Mouse (Mus musculus): ENCODE results near the gene Mccc1. TPM values are rescaled to one million over a fixed set of nuclear protein-coding genes. Genes with fewer than 3 reads are reported as not detected.

Mccc1 gene
- total RNA-seq, 4 experiments from 2014 or later: 32.5 to 46.1 (median 34.5) TPM

- no peak for DNase-seq (ENCODE audit: low spot score in 2 of 2)
These were observed 34.0 kb downstream of the Mccc1 start for GRCm38 (mm10) chr3:35966493-35966892.

- no peak for DNase-seq (ENCODE audit: low spot score in 2 of 2)
These were observed 35.5 kb downstream of the Mccc1 start for GRCm38 (mm10) chr3:35964928-35965327.

GRCm38 (mm10) chr3:35963921-35964320 lies 36.6 kb downstream of the Mccc1 start:
- DNase-seq (ENCODE audit: low spot score in 2 of 2): no peak

GRCm38 (mm10) chr3:35963401-35963800 lies 37.1 kb downstream of the Mccc1 start:
- no peak for DNase-seq (ENCODE audit: low spot score in 2 of 2)

GRCm38 (mm10) chr3:35962967-35963366 lies 37.5 kb downstream of the Mccc1 start:
- DNase-seq (ENCODE audit: low spot score in 2 of 2): no peak

GRCm38 (mm10) chr3:35957230-35957629 lies 43.2 kb downstream of the Mccc1 start:
- DNase-seq (ENCODE audit: low spot score in 2 of 2): no peak

- no peak for DNase-seq (ENCODE audit: low spot score in 2 of 2)
These were observed 45.4 kb downstream of the Mccc1 start for GRCm38 (mm10) chr3:35954901-35955575.

- no peak for DNase-seq (ENCODE audit: low spot score in 2 of 2)
These were observed 46.7 kb downstream of the Mccc1 start for GRCm38 (mm10) chr3:35953816-35954215.

GRCm38 (mm10) chr3:35953184-35953583 lies 47.3 kb downstream of the Mccc1 start:
- no peak for DNase-seq (ENCODE audit: low spot score in 2 of 2)

- no peak for DNase-seq (ENCODE audit: low spot score in 2 of 2)
These were observed 52.3 kb downstream of the Mccc1 start for GRCm38 (mm10) chr3:35948197-35948596.

- no peak for DNase-seq (ENCODE audit: low spot score in 2 of 2)
These were observed 59.9 kb downstream of the Mccc1 start for GRCm38 (mm10) chr3:35940520-35941135.

- no peak for DNase-seq (ENCODE audit: low spot score in 2 of 2)
These were observed 60.4 kb downstream of the Mccc1 start for GRCm38 (mm10) chr3:35940047-35940446.

- DNase-seq (ENCODE audit: low spot score in 2 of 2): no peak
These were observed 63.1 kb downstream of the Mccc1 start, which contains the start of gene Dcun1d1 for GRCm38 (mm10) chr3:35937345-35937744. Dcun1d1 (minus strand) TSS chr3:35937445.

- no peak for DNase-seq (ENCODE audit: low spot score in 2 of 2)
These were observed 67.1 kb downstream of the Mccc1 start for GRCm38 (mm10) chr3:35933405-35933777.

GRCm38 (mm10) chr3:35932735-35933404 lies 67.6 kb downstream of the Mccc1 start:
- DNase-seq (ENCODE audit: low spot score in 2 of 2): peak; percentile 47 to 65

GRCm38 (mm10) chr3:35931896-35932727 lies 68.4 kb downstream of the Mccc1 start:
- peak in 1 of 2 experiments; percentile 18 for DNase-seq (ENCODE audit: low spot score in 2 of 2)

GRCm38 (mm10) chr3:35931359-35931758 lies 69.1 kb downstream of the Mccc1 start:
- no peak for DNase-seq (ENCODE audit: low spot score in 2 of 2)

GRCm38 (mm10) chr3:35929831-35930230 lies 70.6 kb downstream of the Mccc1 start:
- DNase-seq (ENCODE audit: low spot score in 2 of 2): no peak

GRCm38 (mm10) chr3:35929406-35929805 lies 71.1 kb downstream of the Mccc1 start:
- no peak for DNase-seq (ENCODE audit: low spot score in 2 of 2)

GRCm38 (mm10) chr3:35925852-35926251 lies 74.6 kb downstream of the Mccc1 start:
- no peak for DNase-seq (ENCODE audit: low spot score in 2 of 2)

GRCm38 (mm10) chr3:35924007-35924406 lies 76.5 kb downstream of the Mccc1 start:
- DNase-seq (ENCODE audit: low spot score in 2 of 2): no peak

GRCm38 (mm10) chr3:35923495-35923894 lies 77.0 kb downstream of the Mccc1 start:
- no peak for DNase-seq (ENCODE audit: low spot score in 2 of 2)
